In the genomic region with DNA sequence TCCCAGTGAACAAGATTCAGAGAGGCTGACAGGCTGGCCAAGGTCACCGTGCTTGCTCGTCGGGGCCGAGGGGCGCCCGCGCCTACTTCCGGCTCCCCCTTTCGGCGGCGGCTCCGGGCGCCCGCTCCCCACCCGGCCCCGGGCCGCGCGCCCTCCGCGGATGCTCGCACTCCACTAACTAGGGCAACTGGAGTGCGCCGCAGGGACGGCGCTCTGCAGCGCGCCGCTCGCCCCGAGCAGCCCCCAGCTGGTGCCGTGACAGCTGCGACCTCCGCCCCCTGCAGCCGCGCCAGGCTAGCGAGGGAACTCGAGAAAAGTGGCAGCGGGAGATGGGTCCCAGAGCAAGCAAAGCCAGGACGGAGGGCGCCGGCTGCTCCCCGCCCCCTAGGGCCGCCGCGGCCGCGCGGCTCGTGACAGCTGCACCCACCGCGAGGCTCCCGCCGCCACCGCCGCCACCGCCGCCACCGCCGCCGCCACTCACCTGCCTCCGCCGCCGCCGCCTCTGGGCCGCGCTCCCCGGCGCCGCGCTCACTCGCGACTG, we compare ENCODE assay signal across 7 mouse cellular contexts. TPM values are rescaled to one million over a fixed set of nuclear protein-coding genes. Genes with fewer than 3 reads are reported as not detected.
DNase-seq lines count a peak whose midpoint lies in the region; ATAC-seq lines count a peak whose summit lies in the region.

No protein-coding gene starts in this region.

- peak overlapping the region; percentile 85 for H3K9ac ChIP-seq in intestine, embryonic 14.5 days (ENCODE audit: low read length)
- peak overlapping the region; percentile 95 for H3K9ac ChIP-seq in limb, embryonic 13.5 days
- H3K9ac ChIP-seq in midbrain, embryonic 14.5 days (replicated peaks; ENCODE audit: low read length): peak overlapping the region; percentile 98

- H3K36me3 ChIP-seq in intestine, embryonic 14.5 days (ENCODE audit: control insufficient read depth, insufficient read depth, low read length): no peaks in the 10 kb centered on the region
- no peaks in the 10 kb centered on the region for H3K36me3 ChIP-seq in limb, embryonic 13.5 days
- H3K36me3 ChIP-seq in midbrain, embryonic 14.5 days (ENCODE audit: control insufficient read depth, insufficient read depth, low read length): no peaks in the 10 kb centered on the region

- peak; percentile 77 for ATAC-seq in intestine, embryonic 14.5 days (replicated peaks; ENCODE audit: low FRiP score, low TSS enrichment, low read depth)
- ATAC-seq in limb, embryonic 13.5 days (ENCODE audit: low FRiP score, low read depth): peak; percentile 66
- peak; percentile 82 for ATAC-seq in midbrain, embryonic 14.5 days (ENCODE audit: low FRiP score, low TSS enrichment)

- no peaks in the 10 kb centered on the region for H3K9me3 ChIP-seq in intestine, embryonic 14.5 days (ENCODE audit: control insufficient read depth, low read length)
- no peaks in the 10 kb centered on the region for H3K9me3 ChIP-seq in limb, embryonic 13.5 days
- H3K9me3 ChIP-seq in midbrain, embryonic 14.5 days (ENCODE audit: control insufficient read depth, low read length): no peaks in the 10 kb centered on the region

- peaks cover 11% of the 10 kb centered on the region; the same call in 1 of the 2 replicates for H3K27me3 ChIP-seq in intestine, embryonic 14.5 days (replicated peaks; ENCODE audit: control insufficient read depth, insufficient read depth, low read length)
- H3K27me3 ChIP-seq in limb, embryonic 13.5 days: 0 out of 2 replicates have a peak, but pooled peaks cover 8% of the 10 kb centered on the region
- no peaks in the 10 kb centered on the region for H3K27me3 ChIP-seq in midbrain, embryonic 14.5 days (ENCODE audit: control insufficient read depth, insufficient read depth, low read length)

- H3K27ac ChIP-seq in intestine, embryonic 14.5 days (ENCODE audit: low read depth): peak overlapping the region; percentile 81; the same call in 1 of the 2 replicates
- H3K27ac ChIP-seq in limb, embryonic 13.5 days: peak overlapping the region; percentile 91
- peak overlapping the region; percentile 97 for H3K27ac ChIP-seq in midbrain, embryonic 14.5 days (replicated peaks; ENCODE audit: low read depth, low read length)

- H3K4me1 ChIP-seq in intestine, embryonic 14.5 days (replicated peaks; ENCODE audit: control insufficient read depth, insufficient read depth, low read length): no peaks in the 10 kb centered on the region
- H3K4me1 ChIP-seq in limb, embryonic 13.5 days: peaks cover 25% of the 10 kb centered on the region
- H3K4me1 ChIP-seq in midbrain, embryonic 14.5 days (ENCODE audit: control insufficient read depth, insufficient read depth, low read length): peaks cover 26% of the 10 kb centered on the region

- H3K4me2 ChIP-seq in intestine, embryonic 14.5 days (ENCODE audit: low read length): peak overlapping the region; percentile 80
- peak overlapping the region; percentile 89 for H3K4me2 ChIP-seq in limb, embryonic 13.5 days (replicated peaks)
- H3K4me2 ChIP-seq in midbrain, embryonic 14.5 days (ENCODE audit: low read length): peak overlapping the region; percentile 92

- H3K4me3 ChIP-seq in intestine, embryonic 14.5 days (ENCODE audit: low read depth, low read length): peak overlapping the region; percentile 86
- H3K4me3 ChIP-seq in limb, embryonic 13.5 days: peak overlapping the region; percentile 87
- H3K4me3 ChIP-seq in midbrain, embryonic 14.5 days (replicated peaks; ENCODE audit: low read depth, low read length): peak overlapping the region; percentile 85

- peak; percentile 18 for DNase-seq in WW6 (ENCODE audit: low read depth, low spot score)
- peak; percentile 44 to 53 for DNase-seq in cerebellum, postnatal 36 days
- peak; percentile 64 for DNase-seq in gastrocnemius, postnatal 10 days
- peak; percentile 85 for DNase-seq in intestine, embryonic 14.5 days (ENCODE audit: low spot score)
- peak; percentile 80 for DNase-seq in midbrain, embryonic 14.5 days
- peak; percentile 45 to 61 for DNase-seq in spleen, adult 18-20 months

- WGBS in intestine, embryonic 14.5 days: under 1% methylated on average over 60 of the region's 73 CpGs
- under 1% methylated on average over 40 of the region's 73 CpGs for WGBS in limb, embryonic 13.5 days
- WGBS in midbrain, embryonic 14.5 days: under 1% methylated on average over 54 of the region's 73 CpGs

RNA-seq across cellular contexts. Expression of a gene that starts 0.6 kb away (rescaled TPM):
- 10 to 100 TPM; 32.3 to 43.1 TPM for total RNA-seq in gastrocnemius, postnatal 10 days (2021)
- 9.5 and 10.3 TPM in 2 replicates for polyA plus RNA-seq in intestine, embryonic 14.5 days (2014; fragmentation: Nextera tagmentation; extraction: Ambion mirVana)
- polyA plus RNA-seq in limb, embryonic 13.5 days (2015; fragmentation: Nextera tagmentation; extraction: Ambion mirVana): 9.7 and 12.0 TPM in 2 replicates
- 13.9 and 19.4 TPM in 2 replicates for polyA plus RNA-seq in midbrain, embryonic 14.5 days (2014; fragmentation: Nextera tagmentation; extraction: Ambion mirVana)

Comparison
In these comparisons a context has a peak if more than half of its experiments do, and no peak if none do; other contexts are left out.
1. Peak in every context shown above with its lines: DNase-seq, ATAC-seq, H3K4me3 ChIP-seq and H3K27ac ChIP-seq.
2. DNase-seq: peak in every context shown above with its lines; median percentile 85 in intestine, embryonic 14.5 days; 80 in midbrain, embryonic 14.5 days; 64 in gastrocnemius, postnatal 10 days; 53 in spleen, adult 18-20 months; 48 in cerebellum, postnatal 36 days; 18 in WW6.